Mouse (Mus musculus): Measurements from ENCODE around the gene Ywhae.

DNA sequence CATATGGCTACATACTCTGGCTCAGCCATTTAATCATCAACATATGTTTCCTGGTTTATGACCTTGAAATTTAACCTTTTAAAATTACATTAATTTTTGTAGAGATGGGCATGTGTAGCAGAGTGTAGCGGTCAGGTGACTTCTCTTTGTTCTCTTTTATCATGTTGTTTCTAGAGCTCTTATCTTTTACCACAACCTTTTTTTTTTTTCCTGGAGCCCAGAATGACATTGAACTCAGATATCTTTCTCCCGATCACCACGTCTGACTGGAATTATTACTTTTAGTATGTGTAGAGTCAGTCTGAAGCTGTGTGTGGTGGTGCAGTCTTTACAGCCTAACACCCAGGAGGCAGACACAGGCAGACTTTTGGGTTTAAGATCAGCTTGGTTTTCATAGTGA lies 8.9 kb downstream of the Ywhae start:
- TF ChIP-seq CTCF (IDR thresholded peaks at IDR 0.05; ENCODE audit: low read depth, low read length): no peak
- no peak for TF ChIP-seq GATA1 (IDR thresholded peaks at IDR 0.05; ENCODE audit: borderline replicate concordance, low read length)
- TF ChIP-seq POLR2AphosphoS5 (IDR thresholded peaks at IDR 0.05; ENCODE audit: insufficient replicate concordance, low read depth, low read length): no peak

Measured in G1E (cell line).